11 mouse cellular contexts compared by ENCODE assay signal in the genomic region with DNA sequence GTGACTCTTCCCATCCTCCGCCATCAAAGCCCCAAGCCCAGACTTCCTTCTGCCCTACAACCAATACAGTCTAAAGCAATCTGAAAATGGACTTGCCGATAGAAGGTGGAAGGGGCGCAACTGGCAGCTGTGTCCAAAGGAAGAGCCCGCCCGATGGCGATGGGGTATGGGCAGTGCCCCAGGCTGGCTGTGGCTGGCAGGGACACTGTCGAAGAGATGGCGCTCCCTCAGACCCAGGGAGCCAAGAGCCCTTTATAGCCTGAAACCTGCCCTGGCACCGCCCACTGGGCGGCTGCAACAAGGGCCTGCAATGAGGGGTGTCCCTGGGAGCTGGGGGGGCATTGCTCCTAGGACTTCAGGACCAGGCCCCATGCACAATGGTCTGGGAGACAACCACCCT. TPM values are rescaled to one million over a fixed set of nuclear protein-coding genes. Genes with fewer than 3 reads are reported as not detected.
A peak's percentile ranks its signal among the peaks of the same experiment; 100 is the strongest.
DNase-seq lines count a peak whose midpoint lies in the region; ATAC-seq and TF ChIP-seq lines count a peak whose summit lies in the region.
"Had no signal": no experiment of that assay in that cellular context is flagged by ENCODE, and none has a peak within 500 bp of the region (broad histone marks: within the 10 kb centered on the region; RNA-seq: fewer than 3 reads in every experiment).

A gene (minus strand): TSS at position 216 of the 400 bp plus-strand sequence.

- no peak within 1 kb of the TSS for H3K4me3 ChIP-seq in layer of hippocampus, adult 2 months
- no peak within 1 kb of the TSS for H3K4me3 ChIP-seq in limb, embryonic 11.5 days (ENCODE audit: low read depth, low read length)

- no peak for ATAC-seq in limb, embryonic 11.5 days (ENCODE audit: insufficient number of reproducible peaks, low FRiP score, low TSS enrichment, low read depth)
- no peak for ATAC-seq in inflammation-experienced regulatory T-cells, adult 6 months

- H3K4me2 ChIP-seq in limb, embryonic 11.5 days (ENCODE audit: low read depth, severe bottlenecking): no peak within 1 kb of the TSS

- DNase-seq in layer of hippocampus, postnatal 14 days (ENCODE audit: low spot score in 2 of 2): no peak
- no peak for DNase-seq in layer of hippocampus, adult 2 months (ENCODE audit: low spot score in 2 of 2)
- DNase-seq in urinary bladder, postnatal 4 days (ENCODE audit: low spot score in 2 of 2): peak; percentile 17 to 52
- no peak for DNase-seq in urinary bladder, adult 18-20 months (ENCODE audit: low spot score in 2 of 2)
- DNase-seq in limb, embryonic 11.5 days (ENCODE audit: low spot score): peak; percentile 19
- DNase-seq in cerebellum, adult 9-10 months: no peak
- no peak for DNase-seq in frontal cortex, adult 2 months (ENCODE audit: extremely low spot score in 1 of 2, low spot score in 1 of 2)
- DNase-seq: cerebellum, adult 11-12 months; kidney, adult 11 months had no signal

- 86% methylated on average over 10 of the region's 10 CpGs for WGBS in limb, embryonic 11.5 days

- TF ChIP-seq CTCF in layer of hippocampus, adult 2 months (conservative IDR thresholded peaks at IDR 0.05): no peak

- no peak within 1 kb of the TSS for H3K27ac ChIP-seq in layer of hippocampus, adult 2 months
- H3K27ac ChIP-seq in limb, embryonic 11.5 days (replicated peaks; ENCODE audit: low read depth, low read length): no peak within 1 kb of the TSS

- no peaks in the 10 kb centered on the region for H3K36me3 ChIP-seq in limb, embryonic 11.5 days (ENCODE audit: control insufficient read depth, insufficient read depth, low read length)
- H3K36me3 ChIP-seq: G1E had no signal

- H3K9ac ChIP-seq in limb, embryonic 11.5 days (ENCODE audit: low read length): no peak within 1 kb of the TSS

- H3K4me1 ChIP-seq in limb, embryonic 11.5 days (ENCODE audit: control insufficient read depth, insufficient read depth, low read length): peaks cover 9% of the 10 kb centered on the region; the same call in 1 of the 2 replicates

- no peaks in the 10 kb centered on the region for H3K27me3 ChIP-seq in limb, embryonic 11.5 days (ENCODE audit: control insufficient read depth, insufficient read depth, low read length)

- no peaks in the 10 kb centered on the region for H3K9me3 ChIP-seq in limb, embryonic 11.5 days (ENCODE audit: control insufficient read depth, low read length)
- H3K9me3 ChIP-seq: G1E had no signal

RNA-seq across cellular contexts. Expression of the gene that starts here (rescaled TPM):
- 10 to 100 TPM; 12.0 to 16.9 TPM for total RNA-seq in layer of hippocampus, postnatal 14 days (2021)
- 10 to 100 TPM in 1 of 2 experiments, 1 to 10 TPM in 1; 9.4 to 10.3 TPM for total RNA-seq in layer of hippocampus, adult 2 months (2021)
- 35.0 and 37.6 TPM in 2 replicates for polyA plus RNA-seq in limb, embryonic 11.5 days (2014; fragmentation: Nextera tagmentation; extraction: Ambion mirVana)
- under 1 TPM in 2 of 3 experiments, not detected in 1; 0.63 to 0.74 TPM for polyA plus RNA-seq in inflammation-experienced regulatory T-cells, adult 6 months (2017; shearing (Covaris generic))
- polyA plus RNA-seq in frontal cortex, adult 2 months (2012; rRNA removed): 3.3 and 3.5 TPM in 2 replicates

Comparison
In these comparisons a context has a peak if more than half of its experiments do, and no peak if none do; other contexts are left out.
1. DNase-seq: peak in urinary bladder, postnatal 4 days (2 of 2) and limb, embryonic 11.5 days (single experiment); none in layer of hippocampus, postnatal 14 days (0 of 2), layer of hippocampus, adult 2 months (0 of 2), urinary bladder, adult 18-20 months (0 of 2), cerebellum, adult 9-10 months (single experiment) and frontal cortex, adult 2 months (0 of 2).